Mouse (Mus musculus) neural tube, embryonic 10.5 days (tissue): ENCODE data around the gene Tcf15.

Source experiments
- DNase-seq: peaks from one replicate; pipeline ENCODE4 v3.0.0-alpha.2; 2017; ENCODE audit warnings: low spot score; ENCODE audit errors: extremely low spot score

The Tcf15 gene

DNA sequence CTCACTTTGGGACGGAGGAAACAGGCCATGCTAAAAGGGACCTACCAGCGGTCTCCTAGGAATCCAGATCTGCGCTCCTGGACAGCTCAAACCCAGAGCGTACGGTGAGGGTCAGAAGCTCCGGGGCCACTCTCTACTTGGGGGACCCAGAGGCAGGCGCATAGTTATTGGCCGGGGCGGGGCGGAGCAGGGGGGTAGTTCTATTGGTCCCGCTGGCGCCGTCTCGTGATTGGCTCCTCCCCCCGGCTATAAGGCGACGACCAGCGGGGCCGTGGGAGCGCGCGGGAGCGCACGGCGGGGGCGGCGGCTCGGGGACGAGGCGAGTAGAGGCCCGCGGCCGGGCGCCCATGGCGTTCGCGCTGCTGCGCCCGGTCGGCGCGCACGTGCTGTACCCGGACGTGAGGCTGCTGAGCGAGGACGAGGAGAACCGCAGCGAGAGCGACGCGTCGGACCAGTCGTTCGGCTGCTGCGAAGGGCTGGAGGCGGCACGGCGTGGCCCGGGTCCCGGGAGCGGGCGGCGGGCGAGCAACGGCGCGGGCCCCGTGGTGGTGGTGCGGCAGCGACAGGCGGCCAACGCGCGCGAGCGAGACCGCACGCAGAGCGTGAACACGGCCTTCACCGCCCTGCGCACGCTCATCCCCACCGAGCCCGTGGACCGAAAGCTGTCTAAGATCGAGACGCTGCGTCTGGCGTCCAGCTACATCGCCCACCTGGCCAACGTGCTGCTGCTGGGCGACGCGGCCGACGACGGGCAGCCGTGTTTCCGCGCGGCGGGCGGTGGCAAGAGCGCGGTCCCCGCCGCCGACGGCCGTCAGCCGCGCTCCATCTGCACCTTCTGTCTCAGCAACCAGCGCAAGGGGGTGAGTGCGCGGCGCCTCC is at the start of gene Tcf15:
Gene Tcf15, plus strand, starts transcription at position 283 of the 879 bp plus-strand sequence.
- peak; percentile 85 for DNase-seq

- DNase-seq = no peak
Observed at GRCm38 (mm10) chr2:152094856-152095545, 48.4 kb upstream of the Tcf15 start.

DNA sequence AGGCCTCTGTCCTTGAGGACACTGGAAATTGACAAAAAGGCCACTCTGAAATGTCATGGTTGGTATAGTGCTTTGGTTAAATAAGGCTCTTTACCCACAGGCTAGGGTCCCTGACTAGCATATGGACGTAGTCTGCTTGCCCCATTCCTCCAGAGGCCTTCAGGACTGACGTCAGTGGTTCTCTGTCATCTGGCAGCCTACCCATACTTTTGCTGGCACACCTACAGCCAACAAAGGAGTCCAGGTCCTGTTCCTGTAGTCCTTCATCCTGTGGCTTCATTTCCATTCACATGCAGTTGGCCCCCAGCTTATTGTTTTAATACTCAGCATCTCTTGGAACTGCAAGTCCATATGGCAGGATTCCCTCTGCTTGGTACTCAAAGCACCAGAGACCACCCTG is 46.4 kb upstream of the Tcf15 start:
- no peak for DNase-seq

- no peak for DNase-seq
Observed at GRCm38 (mm10) chr2:152097916-152098315, 45.4 kb upstream of the Tcf15 start.

- DNase-seq = no peak
Observed at GRCm38 (mm10) chr2:152099538-152099937, 43.8 kb upstream of the Tcf15 start.

- DNase-seq = no peak
Observed at GRCm38 (mm10) chr2:152101761-152102160, 41.6 kb upstream of the Tcf15 start.

DNA sequence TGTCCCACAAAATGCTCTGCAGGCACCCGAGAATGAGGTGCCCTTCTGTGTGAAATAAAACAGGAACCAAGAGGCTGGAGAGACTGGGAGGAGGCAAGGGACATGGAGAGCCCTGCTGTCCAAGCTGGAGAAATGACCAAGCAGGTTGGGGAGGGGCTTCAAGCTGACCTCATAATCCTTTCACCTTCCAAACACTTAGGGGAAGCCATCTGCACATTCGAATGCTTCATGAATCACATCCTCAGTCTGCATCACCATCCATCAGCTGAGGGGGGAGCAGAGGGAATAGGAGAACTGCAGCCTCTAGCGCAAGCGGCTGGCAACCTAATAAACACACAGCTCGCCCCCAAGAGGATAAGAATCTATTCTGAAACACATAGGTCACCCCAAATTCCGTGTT is 41.0 kb upstream of the Tcf15 start:
- DNase-seq = no peak

DNA sequence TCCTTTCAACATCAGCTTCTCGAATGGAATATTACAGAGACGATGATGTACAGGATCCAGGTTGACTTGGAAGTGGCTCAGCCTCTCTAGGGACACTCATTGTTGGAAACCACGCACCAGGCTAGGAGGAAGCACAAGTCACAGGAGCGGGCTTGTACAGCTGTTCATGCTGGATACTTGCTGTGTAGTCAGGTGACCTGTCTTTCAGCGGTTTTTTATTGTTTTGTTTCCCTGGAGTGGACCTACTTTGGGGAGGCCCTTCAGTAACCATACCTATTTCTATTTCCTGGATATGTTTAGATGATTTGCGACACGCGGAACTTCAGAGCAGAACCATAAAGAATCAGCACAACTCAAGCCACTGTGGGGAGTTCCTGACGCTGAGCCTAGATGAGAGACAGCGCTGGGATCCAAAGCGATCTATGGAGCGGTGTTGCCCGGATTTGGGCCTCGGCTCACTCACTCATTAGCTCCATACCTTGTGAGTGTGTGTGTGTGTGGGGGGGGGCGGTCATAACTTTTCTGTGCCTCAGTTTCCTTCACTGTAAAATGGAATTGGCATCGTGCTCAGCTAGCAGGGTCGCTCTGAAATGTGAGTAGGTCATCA is 38.5 kb upstream of the Tcf15 start:
- DNase-seq = no peak

DNA sequence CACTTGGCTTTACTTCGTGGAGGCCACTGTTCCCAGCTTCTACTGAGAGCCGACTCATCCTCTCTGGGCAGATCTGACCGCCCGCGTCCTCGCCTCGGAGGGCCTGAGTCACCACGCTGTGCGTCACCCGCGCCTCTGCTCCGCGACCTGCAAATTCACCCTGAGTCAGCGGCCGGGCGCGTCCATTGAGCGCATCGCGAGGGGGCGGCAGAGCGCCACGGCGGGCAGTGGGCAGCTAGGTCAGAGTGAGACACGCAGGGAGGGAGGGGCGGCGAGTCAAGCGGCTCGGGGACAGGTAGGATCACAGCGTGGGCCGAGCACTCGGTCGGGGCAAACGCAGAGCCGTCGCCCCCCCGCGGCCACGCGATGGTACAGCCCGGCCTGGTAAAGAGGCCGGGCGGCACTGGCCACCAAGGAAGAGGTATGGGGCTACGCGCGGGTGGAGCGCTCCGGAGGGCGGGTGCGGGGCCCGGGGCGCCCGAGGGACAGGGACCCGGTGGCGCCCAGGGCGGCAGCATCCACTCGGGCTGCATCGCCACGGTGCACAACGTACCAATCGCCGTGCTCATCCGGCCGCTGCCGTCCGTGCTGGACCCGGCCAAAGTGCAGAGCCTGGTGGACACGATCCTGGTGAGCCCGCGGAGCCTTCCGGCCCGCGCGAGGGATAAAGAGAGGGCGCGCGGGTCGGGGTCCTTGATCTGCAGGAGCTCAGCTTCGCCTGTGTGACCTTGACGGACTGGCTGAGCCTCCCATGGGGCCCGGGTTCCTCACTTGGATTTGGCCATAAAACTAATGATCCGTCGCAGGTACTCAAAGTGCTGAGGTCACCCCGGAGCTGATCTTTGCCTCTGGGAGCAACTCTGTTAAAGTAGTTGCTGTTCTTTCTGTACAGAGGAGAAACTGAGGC is 37.8 kb upstream of the Tcf15 start, which contains the start of gene Srxn1:
Gene Srxn1, plus strand, starts transcription at position 199 of the 907 bp plus-strand sequence.
- peak; percentile 87 for DNase-seq

DNA sequence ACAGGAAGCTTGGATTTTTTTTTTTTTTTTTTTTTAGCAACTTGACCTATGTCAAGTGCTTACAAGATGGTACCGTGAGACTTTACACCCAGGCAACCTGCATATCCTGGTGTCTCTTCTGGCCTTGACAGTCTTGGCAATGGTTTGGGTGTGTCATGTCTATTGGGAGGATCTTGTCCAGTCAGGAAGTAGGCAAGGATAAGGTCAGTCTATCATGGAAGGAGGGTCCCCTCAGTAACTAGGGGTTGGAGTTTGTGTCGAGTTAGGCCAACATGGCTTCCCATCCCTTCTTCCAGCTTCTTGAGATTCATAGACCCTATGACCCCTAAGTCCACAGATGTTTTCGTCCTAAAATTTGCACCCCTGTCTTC is 37.2 kb upstream of the Tcf15 start:
- no peak for DNase-seq

DNA sequence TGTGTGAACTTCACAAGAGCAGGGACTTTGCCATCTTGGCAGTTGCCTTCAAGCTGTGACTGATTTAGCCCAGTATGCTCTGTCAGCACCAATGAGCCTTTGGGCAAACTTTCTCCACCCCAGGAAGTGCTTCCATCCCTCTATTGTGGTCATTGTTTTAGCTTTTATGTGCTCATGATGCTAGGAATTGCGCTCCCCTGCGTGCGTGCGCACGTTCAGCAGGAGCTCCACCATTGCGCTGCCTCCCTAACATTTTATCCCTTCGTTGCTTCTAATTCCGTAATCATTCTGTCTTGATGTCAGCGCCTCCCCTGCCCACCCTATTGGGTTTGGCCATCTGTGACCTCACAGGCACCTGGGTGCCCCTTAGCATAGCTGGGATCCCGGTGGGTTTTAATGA is 36.8 kb upstream of the Tcf15 start:
- no peak for DNase-seq

- DNase-seq = no peak
Observed at GRCm38 (mm10) chr2:152108702-152109101, 34.7 kb upstream of the Tcf15 start.

- no peak for DNase-seq
Observed at GRCm38 (mm10) chr2:152109386-152109785, 34.0 kb upstream of the Tcf15 start.

DNA sequence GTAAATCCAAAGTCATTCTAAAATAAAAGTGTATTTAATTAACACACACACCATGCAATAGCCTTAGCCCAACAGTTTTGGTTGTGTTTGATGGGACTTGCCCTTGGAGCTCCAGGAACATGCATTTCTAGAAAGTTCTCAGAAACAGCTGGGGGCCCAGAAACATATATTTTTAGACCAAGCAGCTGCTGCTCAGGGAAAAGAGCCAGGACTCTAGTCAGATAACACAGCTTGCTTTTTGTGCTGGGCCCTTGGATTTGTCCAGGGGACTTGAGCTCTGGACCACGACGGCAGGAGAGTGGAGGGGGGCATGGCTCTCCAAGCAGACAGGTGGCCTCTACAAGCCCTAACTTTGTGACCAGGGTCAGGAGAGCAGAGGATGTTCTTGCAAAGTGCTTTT is 32.0 kb upstream of the Tcf15 start:
- DNase-seq = no peak

DNA sequence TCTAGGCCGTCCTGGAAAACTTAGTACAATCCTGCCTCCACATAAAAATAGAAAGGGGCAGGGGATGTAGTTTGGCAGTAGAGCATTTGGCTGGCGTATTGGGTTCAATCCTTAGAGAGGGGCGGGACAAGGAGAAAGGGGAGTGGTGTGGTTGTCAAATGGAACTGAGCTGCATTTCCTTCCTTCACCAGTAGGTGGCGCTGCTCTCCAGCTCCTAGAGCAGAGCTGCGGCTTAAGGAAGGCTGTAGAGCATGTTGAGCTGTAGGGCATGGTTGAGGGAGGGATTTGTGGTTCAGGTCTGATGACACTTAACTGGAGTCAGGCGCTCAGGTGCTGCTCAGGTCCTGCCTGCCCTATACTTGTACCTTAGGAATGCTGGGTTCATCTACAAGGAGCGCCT is 31.4 kb upstream of the Tcf15 start:
- DNase-seq = peak; percentile 97

DNA sequence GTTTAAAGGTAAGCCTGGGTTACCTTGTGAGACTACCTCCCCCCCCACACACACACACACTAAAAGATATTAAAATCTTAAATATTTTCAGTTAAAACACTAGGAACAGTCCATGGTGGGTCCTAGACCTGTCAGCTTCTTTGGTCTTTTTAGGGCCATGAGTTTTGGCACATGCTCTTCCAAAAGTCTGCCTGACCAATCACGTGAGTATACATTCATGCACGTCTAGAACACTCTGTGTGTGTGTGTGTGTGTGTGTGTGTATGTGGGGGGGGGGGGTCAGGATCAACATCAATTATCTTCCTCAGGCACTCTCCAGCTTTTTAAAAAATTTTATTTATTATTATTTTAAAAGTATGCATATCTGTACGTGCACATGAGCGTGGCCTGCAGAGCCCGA is 30.9 kb upstream of the Tcf15 start:
- no peak for DNase-seq

- DNase-seq = no peak
Observed at GRCm38 (mm10) chr2:152112970-152113369, 30.4 kb upstream of the Tcf15 start.

- peak; percentile 77 for DNase-seq
Observed at GRCm38 (mm10) chr2:152114057-152114975, 29.0 kb upstream of the Tcf15 start.

DNA sequence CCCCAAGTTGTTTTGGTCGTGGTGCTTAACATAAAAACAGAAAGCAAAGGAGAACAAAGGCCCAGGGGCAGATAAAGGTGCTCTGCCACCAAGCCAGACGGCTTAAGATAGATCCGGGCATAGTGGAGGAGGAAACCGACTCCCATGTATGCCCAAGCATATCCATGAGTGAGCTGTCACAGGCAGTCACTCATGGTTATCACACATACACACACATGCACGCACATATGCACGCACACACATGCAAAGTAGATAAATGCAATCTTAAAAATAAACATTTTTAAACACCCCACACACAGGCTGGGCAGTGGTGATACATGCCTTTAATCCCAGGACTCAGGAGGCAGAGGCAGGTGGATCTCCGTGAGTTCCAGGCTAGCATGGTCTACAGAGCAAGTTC is 25.7 kb upstream of the Tcf15 start:
- no peak for DNase-seq

- DNase-seq = no peak
Observed at GRCm38 (mm10) chr2:152119228-152119865, 24.0 kb upstream of the Tcf15 start.
